Mouse (Mus musculus) embryo, embryonic 10.5 days (tissue): Measurements from ENCODE around the gene Bcl9l.

Source experiments
- DNase-seq: peaks from one replicate; pipeline ENCODE4 v3.0.0-alpha.2; 2015; ENCODE audit warnings: low spot score

Gene Bcl9l

GRCm38 (mm10) chr9:44548412-44549152 is 66.0 kb downstream of the Bcl9l start:
- DNase-seq: no peak

- DNase-seq: no peak
Measured at GRCm38 (mm10) chr9:44551138-44551537, 68.5 kb downstream of the Bcl9l start.

GRCm38 (mm10) chr9:44552161-44552560 is 69.5 kb downstream of the Bcl9l start:
- no peak for DNase-seq
